ENCODE assay signal across 7 mouse cellular contexts in the genomic region with DNA sequence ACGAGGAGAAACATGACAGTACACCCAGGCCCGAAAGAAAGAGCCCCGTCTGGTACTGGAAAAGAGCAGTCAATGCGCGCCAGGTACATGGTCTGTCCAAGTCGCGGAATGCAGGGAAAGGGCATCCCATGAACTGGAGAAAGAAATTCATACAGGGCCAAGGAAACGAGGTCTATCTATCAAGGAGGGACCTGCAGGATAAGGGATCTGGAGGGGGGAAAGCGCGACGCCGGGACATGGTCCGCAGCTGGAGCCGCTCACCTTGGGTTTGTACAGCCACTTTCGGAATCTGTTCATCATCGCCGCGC. TPM values are rescaled to one million over a fixed set of nuclear protein-coding genes. Genes with fewer than 3 reads are reported as not detected.
DNase-seq lines count a peak whose midpoint lies in the region; ATAC-seq and TF ChIP-seq lines count a peak whose summit lies in the region.

No protein-coding gene starts in this region.

- no peak overlapping the region for H3K9ac ChIP-seq in lung, embryonic 14.5 days
- H3K9ac ChIP-seq in intestine, embryonic 16.5 days (ENCODE audit: low read depth, low read length): no peak overlapping the region
- H3K9ac ChIP-seq in neural tube, embryonic 15.5 days (replicated peaks): peak overlapping the region; percentile 80

- H3K4me1 ChIP-seq in lung, embryonic 14.5 days (ENCODE audit: insufficient read depth): no peaks in the 10 kb centered on the region
- peaks cover 43% of the 10 kb centered on the region for H3K4me1 ChIP-seq in forebrain, embryonic 10.5 days
- peaks cover 12% of the 10 kb centered on the region; the same call in 1 of the 2 replicates for H3K4me1 ChIP-seq in intestine, embryonic 16.5 days (ENCODE audit: control insufficient read depth, insufficient read depth, low read length)
- H3K4me1 ChIP-seq in neural tube, embryonic 15.5 days: peaks cover 23% of the 10 kb centered on the region

- ATAC-seq in lung, embryonic 14.5 days (ENCODE audit: insufficient read depth): no peak
- ATAC-seq in intestine, embryonic 16.5 days: peak; percentile 12; the same call in 1 of the 2 replicates
- ATAC-seq in neural tube, embryonic 15.5 days (ENCODE audit: low FRiP score): no peak
- ATAC-seq in cerebellum, adult (ENCODE audit: insufficient number of reproducible peaks, low FRiP score, low TSS enrichment): no peak

- peak overlapping the region; percentile 95 for H3K4me2 ChIP-seq in lung, embryonic 14.5 days
- peak overlapping the region; percentile 91 for H3K4me2 ChIP-seq in intestine, embryonic 16.5 days (ENCODE audit: low read depth, low read length)
- H3K4me2 ChIP-seq in neural tube, embryonic 15.5 days: peak overlapping the region; percentile 76

- H3K27me3 ChIP-seq in lung, embryonic 14.5 days (ENCODE audit: insufficient read depth, low read length): peaks cover 49% of the 10 kb centered on the region
- peaks cover 83% of the 10 kb centered on the region for H3K27me3 ChIP-seq in forebrain, embryonic 10.5 days (ENCODE audit: poor library complexity, severe bottlenecking)
- peaks cover 40% of the 10 kb centered on the region for H3K27me3 ChIP-seq in intestine, embryonic 16.5 days (replicated peaks; ENCODE audit: control insufficient read depth, insufficient read depth, low read length)
- peaks cover 26% of the 10 kb centered on the region for H3K27me3 ChIP-seq in neural tube, embryonic 15.5 days (replicated peaks)

- peak overlapping the region; percentile 53 for H3K4me3 ChIP-seq in lung, embryonic 14.5 days (ENCODE audit: low read depth, low read length)
- peak overlapping the region; percentile 75 for H3K4me3 ChIP-seq in forebrain, embryonic 10.5 days
- H3K4me3 ChIP-seq in intestine, embryonic 16.5 days (ENCODE audit: low read length): peak overlapping the region; percentile 53
- peak overlapping the region; percentile 79 for H3K4me3 ChIP-seq in neural tube, embryonic 15.5 days (replicated peaks)

- H3K27ac ChIP-seq in lung, embryonic 14.5 days (ENCODE audit: low read depth): no peak overlapping the region
- no peak overlapping the region for H3K27ac ChIP-seq in forebrain, embryonic 10.5 days
- H3K27ac ChIP-seq in intestine, embryonic 16.5 days (ENCODE audit: low read length): no peak overlapping the region
- H3K27ac ChIP-seq in neural tube, embryonic 15.5 days (replicated peaks): peak overlapping the region; percentile 65

- H3K9me3 ChIP-seq in lung, embryonic 14.5 days (ENCODE audit: low read depth, low read length): no peaks in the 10 kb centered on the region
- H3K9me3 ChIP-seq in forebrain, embryonic 10.5 days: no peaks in the 10 kb centered on the region
- H3K9me3 ChIP-seq in intestine, embryonic 16.5 days (ENCODE audit: control insufficient read depth, low read length): no peaks in the 10 kb centered on the region
- no peaks in the 10 kb centered on the region for H3K9me3 ChIP-seq in neural tube, embryonic 15.5 days (replicated peaks)

- no peaks in the 10 kb centered on the region for H3K36me3 ChIP-seq in lung, embryonic 14.5 days (ENCODE audit: insufficient read depth)
- no peaks in the 10 kb centered on the region for H3K36me3 ChIP-seq in forebrain, embryonic 10.5 days (replicated peaks)
- H3K36me3 ChIP-seq in intestine, embryonic 16.5 days (ENCODE audit: control insufficient read depth, insufficient read depth, low read length): no peaks in the 10 kb centered on the region
- no peaks in the 10 kb centered on the region for H3K36me3 ChIP-seq in neural tube, embryonic 15.5 days

- TF ChIP-seq CTCF in lung, embryonic 14.5 days (IDR thresholded peaks at IDR 0.05; ENCODE audit: low read depth): no peak

- DNase-seq in lung, embryonic 14.5 days: no peak
- DNase-seq in lung, postnatal 36 days: no peak
- no peak for DNase-seq in forebrain, embryonic 10.5 days (ENCODE audit: extremely low spot score, low spot score)
- no peak for DNase-seq in frontal cortex, adult 2 months (ENCODE audit: extremely low spot score in 1 of 2, low spot score in 1 of 2)

- 1% methylated on average over 18 of the region's 18 CpGs for WGBS in lung, embryonic 14.5 days
- under 1% methylated on average over 18 of the region's 18 CpGs for WGBS in forebrain, embryonic 10.5 days
- WGBS in intestine, embryonic 16.5 days: under 1% methylated on average over 18 of the region's 18 CpGs
- under 1% methylated on average over 18 of the region's 18 CpGs for WGBS in neural tube, embryonic 15.5 days

RNA-seq across cellular contexts. Expression of gene Zfyve28, which starts 0.5 kb away (rescaled TPM):
- polyA plus RNA-seq in lung, embryonic 14.5 days (2014; fragmentation: Nextera tagmentation; extraction: Ambion mirVana): 0.21 and 0.38 TPM in 2 replicates
- polyA plus RNA-seq in forebrain, embryonic 10.5 days (2016; fragmentation: Nextera tagmentation; extraction: Ambion mirVana): 1.1 and 1.9 TPM in 2 replicates
- 0.28 and 0.42 TPM in 2 replicates for polyA plus RNA-seq in intestine, embryonic 16.5 days (2015; fragmentation: Nextera tagmentation; extraction: Ambion mirVana)
- polyA plus RNA-seq in neural tube, embryonic 15.5 days (2015; fragmentation: Nextera tagmentation; extraction: Ambion mirVana): 6.3 and 7.5 TPM in 2 replicates
- 37.6 and 37.8 TPM in 2 replicates for polyA plus RNA-seq in frontal cortex, adult 2 months (2012; rRNA removed)

RNA-seq across cellular contexts. Expression of gene Cfap99, which starts 0.6 kb away (rescaled TPM):
- polyA plus RNA-seq in lung, embryonic 14.5 days (2014; fragmentation: Nextera tagmentation; extraction: Ambion mirVana): not detected in 2 replicates
- not detected in 2 replicates for polyA plus RNA-seq in forebrain, embryonic 10.5 days (2016; fragmentation: Nextera tagmentation; extraction: Ambion mirVana)
- not detected in 2 replicates for polyA plus RNA-seq in intestine, embryonic 16.5 days (2015; fragmentation: Nextera tagmentation; extraction: Ambion mirVana)
- polyA plus RNA-seq in neural tube, embryonic 15.5 days (2015; fragmentation: Nextera tagmentation; extraction: Ambion mirVana): 0.08 TPM in 1 of 2 replicates, not detected in the other
- polyA plus RNA-seq in frontal cortex, adult 2 months (2012; rRNA removed): 0.30 and 0.42 TPM in 2 replicates

RNA-seq across cellular contexts. Expression of gene Rnf4, which starts 48.3 kb away (rescaled TPM):
- 196 and 198 TPM in 2 replicates for polyA plus RNA-seq in lung, embryonic 14.5 days (2014; fragmentation: Nextera tagmentation; extraction: Ambion mirVana)
- 206 and 209 TPM in 2 replicates for polyA plus RNA-seq in forebrain, embryonic 10.5 days (2016; fragmentation: Nextera tagmentation; extraction: Ambion mirVana)
- polyA plus RNA-seq in intestine, embryonic 16.5 days (2015; fragmentation: Nextera tagmentation; extraction: Ambion mirVana): 133 and 143 TPM in 2 replicates
- 122 and 135 TPM in 2 replicates for polyA plus RNA-seq in neural tube, embryonic 15.5 days (2015; fragmentation: Nextera tagmentation; extraction: Ambion mirVana)
- polyA plus RNA-seq in frontal cortex, adult 2 months (2012; rRNA removed): 84.9 TPM in 2 replicates
